Mouse (Mus musculus) G1E (cell line): ENCODE data around the gene Wnt9a.

Source experiments
- CTCF ChIP-seq: IDR thresholded peaks from 2 replicates; pipeline ENCODE4 v1.5.1; 2012; ENCODE audit warnings: low read depth, low read length, inconsistent platforms, mixed read lengths
- GATA1 ChIP-seq: IDR thresholded peaks from 2 replicates; pipeline ENCODE4 v1.6.1; 2012; ENCODE audit warnings: borderline replicate concordance, low read length, inconsistent platforms, mixed read lengths
- GATA2 ChIP-seq: IDR thresholded peaks from 2 replicates; pipeline ENCODE4 v1.6.1; 2012; ENCODE audit warnings: low read depth, low read length, inconsistent platforms, borderline replicate concordance
- POLR2AphosphoS5 ChIP-seq: IDR thresholded peaks from 2 replicates; pipeline ENCODE4 v1.6.1; 2012; ENCODE audit warnings: low read depth, low read length, inconsistent platforms; ENCODE audit not compliant: insufficient replicate concordance
- TAL1 ChIP-seq: conservative IDR thresholded peaks from 2 replicates; pipeline ENCODE4 v1.6.1; 2012; ENCODE audit warnings: low read depth, low read length, inconsistent platforms, mixed read lengths

GRCm38 (mm10) chr11:59330560-59330959, 23.8 kb downstream of the Wnt9a start:
- TF ChIP-seq CTCF (peak; percentile 48), TAL1 (no peak), POLR2AphosphoS5 (no peak), GATA1 (no peak), GATA2 (no peak)
